Mouse (Mus musculus): ENCODE data around the gene Sh3gl3.

GRCm38 (mm10) chr7:82176192-82176591 is 2.6 kb downstream of the Sh3gl3 start:
- TF ChIP-seq POLR2A (IDR thresholded peaks at IDR 0.05; ENCODE audit: borderline replicate concordance, low read depth, low read length): no peak
- TF ChIP-seq CTCF (IDR thresholded peaks at IDR 0.05; ENCODE audit: low read depth, low read length): no peak
